Mouse (Mus musculus): ENCODE results near the gene Ufd1. TPM values are rescaled to one million over a fixed set of nuclear protein-coding genes. Genes with fewer than 3 reads are reported as not detected.

Gene Ufd1
- polyA plus RNA-seq, 1 experiment = 32.3 TPM

- TF ChIP-seq POLR2A (IDR thresholded peaks at IDR 0.05; ENCODE audit: low read depth, low read length) (no peak), CTCF (conservative IDR thresholded peaks at IDR 0.05; ENCODE audit: insufficient read depth, insufficient read length, low read depth, low read length) (no peak)
- Histone ChIP-seq H3K27me3 (replicated peaks; ENCODE audit: control insufficient read depth, insufficient read depth, low read length) (no peaks in the 10 kb centered on the region), H3K36me3 (ENCODE audit: control insufficient read depth, insufficient read depth, low read length) (no peaks in the 10 kb centered on the region), H3K4me3 (ENCODE audit: insufficient read depth, low read depth, low read length) (peak within 1 kb of the TSS; percentile 31), H3K4me1 (ENCODE audit: control insufficient read depth, insufficient read depth, low read length) (no peaks in the 10 kb centered on the region), H3K27ac (ENCODE audit: insufficient read depth, low read depth, low read length) (peak within 1 kb of the TSS; percentile 13; the same call in 1 of the 2 replicates)
- WGBS = 26% methylated on average over 19 of the region's 19 CpGs
- peak; percentile 19 for DNase-seq
Observed at GRCm38 (mm10) chr16:18776556-18777100, 35.0 kb upstream of the Ufd1 start, which contains the start of gene Cldn5. Gene Cldn5, plus strand, starts transcription at chr16:18776847.

- Histone ChIP-seq H3K27ac (ENCODE audit: insufficient read depth, low read depth, low read length) (no peak overlapping the region), H3K27me3 (replicated peaks; ENCODE audit: control insufficient read depth, insufficient read depth, low read length) (no peaks in the 10 kb centered on the region), H3K4me3 (ENCODE audit: insufficient read depth, low read depth, low read length) (peak overlapping the region; percentile 31), H3K4me1 (ENCODE audit: control insufficient read depth, insufficient read depth, low read length) (no peaks in the 10 kb centered on the region), H3K36me3 (ENCODE audit: control insufficient read depth, insufficient read depth, low read length) (no peaks in the 10 kb centered on the region)
- 4% methylated on average over 80 of the region's 80 CpGs for WGBS
- peak; percentile 8 for DNase-seq
- TF ChIP-seq POLR2A (IDR thresholded peaks at IDR 0.05; ENCODE audit: low read depth, low read length) (no peak), CTCF (conservative IDR thresholded peaks at IDR 0.05; ENCODE audit: insufficient read depth, insufficient read length, low read depth, low read length) (no peak)
Observed at GRCm38 (mm10) chr16:18777101-18778080, 34.2 kb upstream of the Ufd1 start.

- H3K4me1 ChIP-seq (ENCODE audit: control insufficient read depth, insufficient read depth, low read length) = no peaks in the 10 kb centered on the region
- 67% methylated on average over 2 of the region's 2 CpGs for WGBS
- TF ChIP-seq POLR2A (IDR thresholded peaks at IDR 0.05; ENCODE audit: low read depth, low read length) = no peak
- TF ChIP-seq CTCF (conservative IDR thresholded peaks at IDR 0.05; ENCODE audit: insufficient read depth, insufficient read length, low read depth, low read length) = no peak
- no peaks in the 10 kb centered on the region for H3K27me3 ChIP-seq (replicated peaks; ENCODE audit: control insufficient read depth, insufficient read depth, low read length)
- H3K4me3 ChIP-seq (ENCODE audit: insufficient read depth, low read depth, low read length) = peak overlapping the region; percentile 9; the same call in 1 of the 2 replicates
- H3K27ac ChIP-seq (ENCODE audit: insufficient read depth, low read depth, low read length) = no peak overlapping the region
- no peaks in the 10 kb centered on the region for H3K36me3 ChIP-seq (ENCODE audit: control insufficient read depth, insufficient read depth, low read length)
- DNase-seq = no peak
Observed at GRCm38 (mm10) chr16:18778461-18778860, 33.1 kb upstream of the Ufd1 start.

- DNase-seq = peak; percentile 11
- Histone ChIP-seq H3K4me1 (ENCODE audit: control insufficient read depth, insufficient read depth, low read length) (no peaks in the 10 kb centered on the region), H3K27me3 (replicated peaks; ENCODE audit: control insufficient read depth, insufficient read depth, low read length) (no peaks in the 10 kb centered on the region), H3K36me3 (ENCODE audit: control insufficient read depth, insufficient read depth, low read length) (no peaks in the 10 kb centered on the region), H3K4me3 (ENCODE audit: insufficient read depth, low read depth, low read length) (no peak overlapping the region), H3K27ac (ENCODE audit: insufficient read depth, low read depth, low read length) (no peak overlapping the region)
- no peak for TF ChIP-seq CTCF (conservative IDR thresholded peaks at IDR 0.05; ENCODE audit: insufficient read depth, insufficient read length, low read depth, low read length)
- no peak for TF ChIP-seq POLR2A (IDR thresholded peaks at IDR 0.05; ENCODE audit: low read depth, low read length)
- 80% methylated on average over 10 of the region's 10 CpGs for WGBS
Observed at GRCm38 (mm10) chr16:18781810-18782209, 29.8 kb upstream of the Ufd1 start.

GRCm38 (mm10) chr16:18785025-18785424 is 26.6 kb upstream of the Ufd1 start:
- 85% methylated on average over 7 of the region's 7 CpGs for WGBS
- DNase-seq = no peak
- no peak overlapping the region for H3K4me3 ChIP-seq (ENCODE audit: insufficient read depth, low read depth, low read length)
- no peak overlapping the region for H3K27ac ChIP-seq (ENCODE audit: insufficient read depth, low read depth, low read length)
- TF ChIP-seq POLR2A (IDR thresholded peaks at IDR 0.05; ENCODE audit: low read depth, low read length) = no peak
- TF ChIP-seq CTCF (conservative IDR thresholded peaks at IDR 0.05; ENCODE audit: insufficient read depth, insufficient read length, low read depth, low read length) = no peak
- no peaks in the 10 kb centered on the region for H3K27me3 ChIP-seq (replicated peaks; ENCODE audit: control insufficient read depth, insufficient read depth, low read length)
- no peaks in the 10 kb centered on the region for H3K4me1 ChIP-seq (ENCODE audit: control insufficient read depth, insufficient read depth, low read length)
- H3K36me3 ChIP-seq (ENCODE audit: control insufficient read depth, insufficient read depth, low read length) = no peaks in the 10 kb centered on the region

GRCm38 (mm10) chr16:18785485-18785884 is 26.1 kb upstream of the Ufd1 start:
- no peaks in the 10 kb centered on the region for H3K36me3 ChIP-seq (ENCODE audit: control insufficient read depth, insufficient read depth, low read length)
- H3K4me1 ChIP-seq (ENCODE audit: control insufficient read depth, insufficient read depth, low read length) = no peaks in the 10 kb centered on the region
- DNase-seq = no peak
- TF ChIP-seq POLR2A (IDR thresholded peaks at IDR 0.05; ENCODE audit: low read depth, low read length) = no peak
- TF ChIP-seq CTCF (conservative IDR thresholded peaks at IDR 0.05; ENCODE audit: insufficient read depth, insufficient read length, low read depth, low read length) = no peak
- H3K27me3 ChIP-seq (replicated peaks; ENCODE audit: control insufficient read depth, insufficient read depth, low read length) = no peaks in the 10 kb centered on the region
- 97% methylated on average over 1 of the region's 1 CpGs for WGBS
- no peak overlapping the region for H3K4me3 ChIP-seq (ENCODE audit: insufficient read depth, low read depth, low read length)
- H3K27ac ChIP-seq (ENCODE audit: insufficient read depth, low read depth, low read length) = no peak overlapping the region

- DNase-seq = no peak
- H3K36me3 ChIP-seq (ENCODE audit: control insufficient read depth, insufficient read depth, low read length) = no peaks in the 10 kb centered on the region
- H3K4me3 ChIP-seq (ENCODE audit: insufficient read depth, low read depth, low read length) = no peak overlapping the region
- WGBS = 96% methylated on average over 10 of the region's 10 CpGs
- H3K27ac ChIP-seq (ENCODE audit: insufficient read depth, low read depth, low read length) = no peak overlapping the region
- TF ChIP-seq POLR2A (IDR thresholded peaks at IDR 0.05; ENCODE audit: low read depth, low read length) (no peak), CTCF (conservative IDR thresholded peaks at IDR 0.05; ENCODE audit: insufficient read depth, insufficient read length, low read depth, low read length) (no peak)
- H3K4me1 ChIP-seq (ENCODE audit: control insufficient read depth, insufficient read depth, low read length) = no peaks in the 10 kb centered on the region
- no peaks in the 10 kb centered on the region for H3K27me3 ChIP-seq (replicated peaks; ENCODE audit: control insufficient read depth, insufficient read depth, low read length)
Observed at GRCm38 (mm10) chr16:18786652-18787051, 24.9 kb upstream of the Ufd1 start.
